Mouse (Mus musculus): ENCODE measurements at regions not wholly inside any gene's neighbourhood (a gene's known extent, or its start where the extent isn't known, plus 50 kb on each side); places are given as distances from the start of the nearest gene placed in this dataset.
A peak's percentile ranks its signal among the peaks of the same experiment; 100 is the strongest.

GRCm38 (mm10) chr14:60439106-60439505, 66.0 kb downstream of the Amer2 start:
- no peak overlapping the region for H3K4me2 ChIP-seq (ENCODE audit: low read length)
- no peak overlapping the region for H3K4me3 ChIP-seq (ENCODE audit: low read depth, low read length)
- H3K4me1 ChIP-seq (replicated peaks; ENCODE audit: control insufficient read depth, insufficient read depth, low read length), result peaks cover 4% of the 10 kb centered on the region; the same call in 1 of the 2 replicates
- H3K27ac ChIP-seq (ENCODE audit: low read depth), result no peak overlapping the region
- 52% methylated on average over 6 of the region's 6 CpGs for WGBS
- no peak for ATAC-seq (replicated peaks; ENCODE audit: low FRiP score, low TSS enrichment, low read depth)
- H3K9me3 ChIP-seq (ENCODE audit: control insufficient read depth, low read length), result no peaks in the 10 kb centered on the region
- H3K9ac ChIP-seq (ENCODE audit: low read length), result no peak overlapping the region
- H3K27me3 ChIP-seq (replicated peaks; ENCODE audit: control insufficient read depth, insufficient read depth, low read length), result no peaks in the 10 kb centered on the region
- H3K36me3 ChIP-seq (ENCODE audit: control insufficient read depth, insufficient read depth, low read length), result no peaks in the 10 kb centered on the region
- no peak for DNase-seq (ENCODE audit: low spot score)

DNA sequence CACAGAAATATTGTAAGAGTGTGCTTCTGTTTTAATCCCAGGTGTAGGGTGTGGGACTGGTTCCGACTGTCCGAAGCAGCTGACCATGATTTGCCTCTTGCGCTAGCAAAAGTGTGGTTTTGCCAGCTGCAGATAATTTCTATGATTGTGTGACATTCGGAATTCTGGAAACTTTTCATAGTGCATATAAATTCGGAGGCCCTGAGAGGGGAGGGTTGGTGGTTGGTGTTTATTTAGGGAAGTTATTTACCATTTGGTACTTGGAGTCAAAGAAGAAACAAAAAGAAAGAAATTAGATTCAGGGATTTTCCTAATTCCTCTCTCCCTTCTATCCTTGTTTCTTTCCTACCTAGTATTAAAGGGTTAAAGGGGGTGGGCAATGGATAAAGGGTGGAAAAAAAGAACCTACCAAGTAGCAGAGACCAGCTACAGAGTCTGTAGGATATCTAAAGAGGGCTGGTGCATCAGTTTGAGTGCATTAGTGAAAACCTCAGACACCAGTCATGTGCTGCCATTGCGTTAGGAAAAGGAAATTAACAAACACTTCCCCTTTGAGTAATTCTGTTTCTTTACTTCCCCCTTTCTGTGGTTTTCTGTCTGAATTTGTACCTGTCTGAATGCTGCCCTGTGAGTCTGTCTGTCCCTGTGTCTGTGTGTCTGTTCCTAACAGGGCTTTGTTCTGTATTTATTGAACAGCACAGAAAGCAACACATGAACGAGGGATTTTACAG, 70.9 kb downstream of the Amer2 start:
- no peaks in the 10 kb centered on the region for H3K36me3 ChIP-seq (ENCODE audit: control insufficient read depth, insufficient read depth, low read length)
- ATAC-seq (replicated peaks; ENCODE audit: low FRiP score, low TSS enrichment, low read depth) (no peak), DNase-seq (ENCODE audit: low spot score) (no peak)
- no peak overlapping the region for H3K9ac ChIP-seq (ENCODE audit: low read length)
- no peak overlapping the region for H3K4me2 ChIP-seq (ENCODE audit: low read length)
- H3K4me1 ChIP-seq (replicated peaks; ENCODE audit: control insufficient read depth, insufficient read depth, low read length), result peaks cover 4% of the 10 kb centered on the region; the same call in 1 of the 2 replicates
- no peaks in the 10 kb centered on the region for H3K9me3 ChIP-seq (ENCODE audit: control insufficient read depth, low read length)
- H3K27me3 ChIP-seq (replicated peaks; ENCODE audit: control insufficient read depth, insufficient read depth, low read length), result no peaks in the 10 kb centered on the region
- no peak overlapping the region for H3K4me3 ChIP-seq (ENCODE audit: low read depth, low read length)
- no peak overlapping the region for H3K27ac ChIP-seq (ENCODE audit: low read depth)
- 55% methylated on average over 7 of the region's 7 CpGs for WGBS

- H3K9me3 ChIP-seq (ENCODE audit: control insufficient read depth, low read length), result no peaks in the 10 kb centered on the region
- DNase-seq (ENCODE audit: low spot score) (no peak), ATAC-seq (replicated peaks; ENCODE audit: low FRiP score, low TSS enrichment, low read depth) (0 out of 2 replicates have a peak, but pooled peaks have one; percentile 53)
- no peak overlapping the region for H3K27ac ChIP-seq (ENCODE audit: low read depth)
- no peak overlapping the region for H3K4me2 ChIP-seq (ENCODE audit: low read length)
- no peaks in the 10 kb centered on the region for H3K36me3 ChIP-seq (ENCODE audit: control insufficient read depth, insufficient read depth, low read length)
- no peak overlapping the region for H3K4me3 ChIP-seq (ENCODE audit: low read depth, low read length)
- H3K9ac ChIP-seq (ENCODE audit: low read length), result no peak overlapping the region
- H3K27me3 ChIP-seq (replicated peaks; ENCODE audit: control insufficient read depth, insufficient read depth, low read length), result no peaks in the 10 kb centered on the region
- 0 out of 2 replicates have a peak, but pooled peaks cover 4% of the 10 kb centered on the region for H3K4me1 ChIP-seq (replicated peaks; ENCODE audit: control insufficient read depth, insufficient read depth, low read length)
- 39% methylated on average over 3 of the region's 3 CpGs for WGBS
These were observed 71.5 kb downstream of the Amer2 start for GRCm38 (mm10) chr14:60444552-60444937.

DNA sequence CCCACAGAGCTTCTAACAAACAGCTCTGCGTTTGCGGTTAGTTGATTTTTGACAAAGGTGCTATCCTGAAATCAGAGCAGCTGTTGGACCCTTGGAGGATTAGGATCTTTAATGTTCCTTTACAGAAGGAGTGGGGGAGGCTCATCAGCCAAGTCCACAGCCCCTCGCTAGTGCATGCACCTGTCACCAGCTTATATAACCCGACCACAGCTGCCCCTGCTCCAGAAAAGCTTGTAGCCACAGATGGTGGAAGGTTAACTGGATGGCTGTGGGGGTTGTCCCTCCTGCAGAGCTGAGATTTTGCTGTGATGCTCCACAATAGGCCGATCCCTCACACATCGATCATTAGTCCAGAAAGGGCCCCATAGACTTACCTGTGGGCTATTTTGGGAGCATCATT, 73.0 kb downstream of the Amer2 start:
- no peak overlapping the region for H3K9ac ChIP-seq (ENCODE audit: low read length)
- H3K4me1 ChIP-seq (replicated peaks; ENCODE audit: control insufficient read depth, insufficient read depth, low read length), result 0 out of 2 replicates have a peak, but pooled peaks cover 4% of the 10 kb centered on the region
- no peak overlapping the region for H3K27ac ChIP-seq (ENCODE audit: low read depth)
- H3K36me3 ChIP-seq (ENCODE audit: control insufficient read depth, insufficient read depth, low read length), result no peaks in the 10 kb centered on the region
- no peak for ATAC-seq (replicated peaks; ENCODE audit: low FRiP score, low TSS enrichment, low read depth)
- DNase-seq (ENCODE audit: low spot score), result peak; percentile 23
- H3K9me3 ChIP-seq (ENCODE audit: control insufficient read depth, low read length), result no peaks in the 10 kb centered on the region
- no peak overlapping the region for H3K4me2 ChIP-seq (ENCODE audit: low read length)
- WGBS, result 90% methylated on average over 6 of the region's 6 CpGs
- H3K27me3 ChIP-seq (replicated peaks; ENCODE audit: control insufficient read depth, insufficient read depth, low read length), result no peaks in the 10 kb centered on the region
- no peak overlapping the region for H3K4me3 ChIP-seq (ENCODE audit: low read depth, low read length)

- Histone ChIP-seq H3K27ac (ENCODE audit: low read depth) (no peak overlapping the region), H3K4me2 (ENCODE audit: low read length) (no peak overlapping the region), H3K9ac (ENCODE audit: low read length) (no peak overlapping the region), H3K9me3 (ENCODE audit: control insufficient read depth, low read length) (no peaks in the 10 kb centered on the region), H3K27me3 (replicated peaks; ENCODE audit: control insufficient read depth, insufficient read depth, low read length) (no peaks in the 10 kb centered on the region), H3K4me1 (replicated peaks; ENCODE audit: control insufficient read depth, insufficient read depth, low read length) (no peaks in the 10 kb centered on the region), H3K36me3 (ENCODE audit: control insufficient read depth, insufficient read depth, low read length) (no peaks in the 10 kb centered on the region), H3K4me3 (ENCODE audit: low read depth, low read length) (no peak overlapping the region)
- ATAC-seq (replicated peaks; ENCODE audit: low FRiP score, low TSS enrichment, low read depth) (no peak), DNase-seq (ENCODE audit: low spot score) (no peak)
- WGBS, result 84% methylated on average over 9 of the region's 9 CpGs
These were observed 78.2 kb downstream of the Amer2 start for GRCm38 (mm10) chr14:60451216-60451615.

DNA sequence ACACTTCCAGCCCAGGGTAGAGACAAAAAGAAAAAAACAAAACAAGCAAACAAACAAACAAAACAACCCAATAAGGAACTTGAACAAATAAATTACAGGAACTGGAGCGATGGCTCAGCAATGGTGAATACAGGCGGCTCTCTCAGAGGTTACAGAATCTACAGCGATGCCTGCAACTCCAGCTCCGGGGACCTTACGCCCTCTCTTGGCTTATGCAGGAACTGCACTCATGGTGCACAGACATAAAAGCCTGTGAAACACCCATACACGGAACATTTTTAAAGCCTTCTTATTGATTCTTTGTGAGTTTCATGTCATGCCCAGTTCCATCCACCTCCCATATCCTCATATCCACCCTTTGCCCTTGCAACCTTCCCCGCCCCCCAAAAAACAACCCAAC, 78.6 kb downstream of the Amer2 start:
- ATAC-seq (replicated peaks; ENCODE audit: low FRiP score, low TSS enrichment, low read depth), result no peak
- Histone ChIP-seq H3K4me3 (ENCODE audit: low read depth, low read length) (no peak overlapping the region), H3K4me2 (ENCODE audit: low read length) (no peak overlapping the region), H3K27me3 (replicated peaks; ENCODE audit: control insufficient read depth, insufficient read depth, low read length) (no peaks in the 10 kb centered on the region), H3K27ac (ENCODE audit: low read depth) (no peak overlapping the region), H3K36me3 (ENCODE audit: control insufficient read depth, insufficient read depth, low read length) (no peaks in the 10 kb centered on the region), H3K4me1 (replicated peaks; ENCODE audit: control insufficient read depth, insufficient read depth, low read length) (no peaks in the 10 kb centered on the region), H3K9ac (ENCODE audit: low read length) (no peak overlapping the region), H3K9me3 (ENCODE audit: control insufficient read depth, low read length) (no peaks in the 10 kb centered on the region)
- no peak for DNase-seq (ENCODE audit: low spot score)
- WGBS, result 84% methylated on average over 7 of the region's 7 CpGs

- Histone ChIP-seq H3K4me2 (ENCODE audit: low read length) (no peak overlapping the region), H3K9ac (ENCODE audit: low read length) (no peak overlapping the region), H3K4me1 (replicated peaks; ENCODE audit: control insufficient read depth, insufficient read depth, low read length) (no peaks in the 10 kb centered on the region), H3K4me3 (ENCODE audit: low read depth, low read length) (no peak overlapping the region), H3K9me3 (ENCODE audit: control insufficient read depth, low read length) (no peaks in the 10 kb centered on the region), H3K36me3 (ENCODE audit: control insufficient read depth, insufficient read depth, low read length) (no peaks in the 10 kb centered on the region), H3K27ac (ENCODE audit: low read depth) (no peak overlapping the region), H3K27me3 (replicated peaks; ENCODE audit: control insufficient read depth, insufficient read depth, low read length) (no peaks in the 10 kb centered on the region)
- no peak for DNase-seq (ENCODE audit: low spot score)
- 57% methylated on average over 9 of the region's 9 CpGs for whole genome bisulfite sequencing
- no peak for ATAC-seq (replicated peaks; ENCODE audit: low FRiP score, low TSS enrichment, low read depth)
These were observed 83.7 kb downstream of the Amer2 start for GRCm38 (mm10) chr14:60456767-60457166.

DNA sequence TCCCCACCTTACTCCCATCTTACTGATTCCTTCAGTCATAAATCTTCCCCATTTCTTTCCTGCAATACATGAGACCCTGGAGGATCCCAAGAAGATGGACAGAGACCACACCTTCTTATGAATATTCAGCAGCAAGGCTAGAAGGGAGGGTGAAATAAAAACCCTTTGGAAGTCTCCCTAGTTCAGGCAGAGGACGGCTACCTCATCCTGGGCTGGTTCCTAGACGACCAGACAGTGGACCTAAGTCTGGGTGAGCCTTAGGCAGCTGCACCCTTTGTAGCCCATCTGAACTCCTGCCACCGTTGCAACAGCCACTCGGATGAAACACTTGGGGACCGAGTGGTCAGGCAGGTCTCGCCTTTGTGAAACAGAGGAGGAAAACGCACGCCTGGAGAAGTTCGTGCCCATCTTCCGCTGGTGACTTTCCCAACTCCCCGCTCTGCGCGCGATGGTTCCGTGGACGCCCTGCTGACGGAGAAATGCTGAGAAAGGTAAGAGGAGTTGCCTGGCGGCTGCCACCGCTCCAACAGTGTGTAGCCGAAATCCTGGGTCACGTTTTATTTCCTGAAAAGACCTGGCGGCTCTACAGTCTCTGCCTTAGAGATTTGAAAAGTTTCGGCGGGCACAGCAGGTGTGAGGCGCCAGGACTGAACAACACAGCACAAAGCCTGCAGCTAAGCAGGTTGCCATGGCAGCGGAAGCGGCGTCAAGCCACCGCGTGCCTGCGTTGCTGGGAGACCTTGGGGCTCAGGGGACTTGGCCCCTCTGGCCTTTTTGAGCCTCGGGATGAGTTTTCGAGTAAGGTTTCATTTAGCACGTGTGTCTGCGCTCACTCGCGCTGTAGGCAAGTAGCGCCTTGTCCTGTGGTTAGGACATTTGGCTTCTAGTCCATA, 112.2 kb downstream of the Amer2 start:
- Histone ChIP-seq H3K9ac (ENCODE audit: low read length) (peak overlapping the region; percentile 22; the same call in 1 of the 2 replicates), H3K27ac (ENCODE audit: low read depth) (no peak overlapping the region), H3K4me1 (replicated peaks; ENCODE audit: control insufficient read depth, insufficient read depth, low read length) (0 out of 2 replicates have a peak, but pooled peaks cover 7% of the 10 kb centered on the region), H3K27me3 (replicated peaks; ENCODE audit: control insufficient read depth, insufficient read depth, low read length) (peaks cover 18% of the 10 kb centered on the region; the same call in 1 of the 2 replicates), H3K36me3 (ENCODE audit: control insufficient read depth, insufficient read depth, low read length) (no peaks in the 10 kb centered on the region), H3K4me3 (ENCODE audit: low read depth, low read length) (peak overlapping the region; percentile 41), H3K9me3 (ENCODE audit: control insufficient read depth, low read length) (no peaks in the 10 kb centered on the region), H3K4me2 (ENCODE audit: low read length) (peak overlapping the region; percentile 84)
- DNase-seq (ENCODE audit: low spot score) (peak; percentile 86), ATAC-seq (replicated peaks; ENCODE audit: low FRiP score, low TSS enrichment, low read depth) (peak; percentile 81)
- WGBS, result under 1% methylated on average over 38 of the region's 38 CpGs
